Mouse (Mus musculus) layer of hippocampus, postnatal 10 days (tissue): ENCODE measurements at regions not wholly inside any gene's neighbourhood (a gene's known extent, or its start where the extent isn't known, plus 50 kb on each side); places are given as distances from the start of the nearest gene placed in this dataset.

Experiments used
- DNase-seq, 2 experiments: peaks; one replicate each; pipeline ENCODE4 v3.0.0; 2021; ENCODE audit warnings: low spot score in 2 of 2

- no peak for DNase-seq
Measured at GRCm38 (mm10) chr4:12628702-12629374, 457.0 kb upstream of the Fam92a start.

- DNase-seq: no peak
Measured at GRCm38 (mm10) chr4:12627158-12627871, 455.5 kb upstream of the Fam92a start.

GRCm38 (mm10) chr4:12620756-12621270 is 449.0 kb upstream of the Fam92a start:
- DNase-seq: no peak

GRCm38 (mm10) chr4:12620059-12620755 is 448.4 kb upstream of the Fam92a start:
- DNase-seq: no peak

GRCm38 (mm10) chr4:12616665-12617064 is 444.9 kb upstream of the Fam92a start:
- no peak for DNase-seq

- DNase-seq: no peak
Measured at GRCm38 (mm10) chr4:12611511-12611910, 439.7 kb upstream of the Fam92a start.

- DNase-seq: no peak
Measured at GRCm38 (mm10) chr4:12601165-12601919, 429.5 kb upstream of the Fam92a start.

- DNase-seq: no peak
Measured at GRCm38 (mm10) chr4:12595801-12596515, 424.1 kb upstream of the Fam92a start.

- DNase-seq: no peak
Measured at GRCm38 (mm10) chr4:12592973-12593372, 421.2 kb upstream of the Fam92a start.

- DNase-seq: no peak
Measured at GRCm38 (mm10) chr4:12578102-12578501, 406.3 kb upstream of the Fam92a start.

GRCm38 (mm10) chr4:12571881-12572280 is 400.1 kb upstream of the Fam92a start:
- no peak for DNase-seq

GRCm38 (mm10) chr4:12570689-12571088 is 398.9 kb upstream of the Fam92a start:
- DNase-seq: no peak

GRCm38 (mm10) chr4:12567643-12568042 is 395.8 kb upstream of the Fam92a start:
- no peak for DNase-seq

- no peak for DNase-seq
Measured at GRCm38 (mm10) chr4:12563016-12563415, 391.2 kb upstream of the Fam92a start.

- no peak for DNase-seq
Measured at GRCm38 (mm10) chr4:12560546-12560945, 388.7 kb upstream of the Fam92a start.

- DNase-seq: no peak
Measured at GRCm38 (mm10) chr4:12560015-12560414, 388.2 kb upstream of the Fam92a start.

- DNase-seq: no peak
Measured at GRCm38 (mm10) chr4:12557105-12557504, 385.3 kb upstream of the Fam92a start.

GRCm38 (mm10) chr4:12549265-12549664 is 377.4 kb upstream of the Fam92a start:
- DNase-seq: no peak

- no peak for DNase-seq
Measured at GRCm38 (mm10) chr4:12543906-12544305, 372.1 kb upstream of the Fam92a start.

GRCm38 (mm10) chr4:12541508-12541907 is 369.7 kb upstream of the Fam92a start:
- no peak for DNase-seq
